Mouse (Mus musculus): Measurements from ENCODE around the gene Fam110a. TPM values are rescaled to one million over a fixed set of nuclear protein-coding genes. Genes with fewer than 3 reads are reported as not detected.

The Fam110a gene
- polyA plus RNA-seq (2015; fragmentation: Nextera tagmentation; extraction: Ambion mirVana): 48.1 and 52.1 TPM in 2 replicates

DNA sequence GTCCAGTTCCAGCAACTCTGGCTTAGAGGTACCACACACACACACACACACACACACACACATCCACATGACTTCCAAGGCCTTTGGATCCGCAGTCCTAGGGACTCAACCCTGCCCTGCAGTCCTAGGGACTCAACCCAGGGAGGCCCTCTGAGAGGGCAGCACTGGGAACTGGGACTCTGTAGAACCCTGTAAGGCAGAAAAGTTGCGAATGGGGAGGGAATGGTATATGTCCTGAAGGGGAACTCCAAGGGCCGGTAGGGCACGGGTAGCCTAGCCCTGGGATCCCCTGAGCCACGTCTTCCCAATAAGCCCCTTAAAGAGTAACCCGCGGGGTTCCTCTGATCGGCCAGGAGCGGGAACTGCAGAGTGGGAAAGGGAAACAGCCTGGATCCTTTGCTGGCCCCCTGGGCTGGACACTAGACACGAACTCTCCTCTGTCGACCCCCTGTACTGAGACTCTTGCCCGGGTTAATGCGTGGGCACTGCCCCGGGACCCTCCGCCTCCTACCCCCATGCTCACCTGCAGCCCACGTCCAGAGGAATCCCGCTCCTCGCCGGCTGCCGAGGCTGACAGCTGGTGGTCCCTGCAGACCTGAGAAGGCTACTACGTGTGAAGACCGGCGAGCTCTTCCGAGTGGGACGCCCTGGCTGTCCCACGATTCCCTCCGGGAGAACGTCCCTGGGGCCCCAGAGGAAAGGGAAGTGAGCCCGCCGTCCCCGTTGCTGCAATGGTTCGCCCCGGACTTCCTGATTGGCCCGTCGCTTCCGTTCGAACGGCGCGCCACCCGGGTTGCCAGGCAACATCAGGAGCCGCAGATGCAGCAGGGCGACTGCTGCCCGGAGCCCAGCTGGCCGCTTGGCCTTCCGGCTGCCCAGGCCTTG, at the start of gene Fam110a:
Fam110a (minus strand) TSS at position 750 of the 885 bp plus-strand sequence.
- H3K4me1 ChIP-seq (replicated peaks): peaks cover 36% of the 10 kb centered on the region
- peak within 1 kb of the TSS; percentile 85 for H3K9ac ChIP-seq
- peak; percentile 87 for ATAC-seq (ENCODE audit: low read depth)
- no peaks in the 10 kb centered on the region for H3K27me3 ChIP-seq
- peak within 1 kb of the TSS; percentile 87 for H3K4me2 ChIP-seq
- peak within 1 kb of the TSS; percentile 79 for H3K4me3 ChIP-seq
- WGBS: under 1% methylated on average over 46 of the region's 46 CpGs
- peak within 1 kb of the TSS; percentile 75 for H3K27ac ChIP-seq (replicated peaks)
- H3K36me3 ChIP-seq: no peaks in the 10 kb centered on the region
- no peaks in the 10 kb centered on the region for H3K9me3 ChIP-seq

DNA sequence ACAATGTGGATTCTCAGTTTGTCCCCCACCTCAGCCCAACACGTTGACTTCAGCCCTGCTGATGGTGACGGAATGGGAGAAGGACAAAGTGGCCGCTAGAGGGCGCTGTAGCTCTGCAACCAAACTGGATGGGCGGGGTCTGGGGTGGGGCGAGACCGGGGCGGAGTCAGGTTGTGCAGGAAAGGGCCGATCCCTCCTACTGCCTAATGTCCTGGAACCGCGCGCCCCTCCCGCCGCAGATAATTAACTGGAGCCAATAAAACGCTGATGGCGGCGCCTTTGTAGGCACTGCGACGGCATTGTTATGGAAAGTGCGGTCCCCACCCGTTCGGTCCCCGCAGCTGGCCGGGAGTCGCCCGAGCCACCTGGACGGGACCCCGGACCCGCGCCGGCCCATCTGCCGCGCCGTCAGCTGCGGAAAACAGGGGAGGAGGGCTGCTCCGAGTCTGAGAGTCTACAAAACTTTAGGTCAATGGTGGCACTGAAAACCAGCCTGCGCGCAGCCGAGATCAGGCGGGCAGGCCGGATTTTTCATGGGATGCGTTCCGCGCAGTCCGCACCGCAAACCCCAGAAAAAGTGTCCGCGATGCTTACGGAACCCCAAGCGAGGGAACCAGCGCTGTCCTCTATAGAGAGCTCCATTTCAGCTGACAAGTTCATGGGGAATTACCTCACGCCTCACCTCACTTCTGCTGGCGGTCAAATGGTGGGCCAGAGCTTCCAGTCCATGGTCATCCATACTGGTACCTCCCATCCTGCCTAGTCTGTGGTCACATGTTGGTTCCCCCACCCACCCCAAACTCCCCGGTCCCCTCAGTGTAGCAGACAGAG, 49.4 kb upstream of the Fam110a start:
- Histone ChIP-seq H3K9me3 (no peaks in the 10 kb centered on the region), H3K27ac (replicated peaks) (peak overlapping the region; percentile 92), H3K27me3 (peaks cover 22% of the 10 kb centered on the region), H3K36me3 (no peaks in the 10 kb centered on the region), H3K4me2 (peak overlapping the region; percentile 72), H3K4me3 (peak overlapping the region; percentile 51), H3K9ac (peak overlapping the region; percentile 78), H3K4me1 (replicated peaks) (peaks cover 32% of the 10 kb centered on the region)
- peak; percentile 94 for ATAC-seq (ENCODE audit: low read depth)
- WGBS: under 1% methylated on average over 54 of the region's 54 CpGs

DNA sequence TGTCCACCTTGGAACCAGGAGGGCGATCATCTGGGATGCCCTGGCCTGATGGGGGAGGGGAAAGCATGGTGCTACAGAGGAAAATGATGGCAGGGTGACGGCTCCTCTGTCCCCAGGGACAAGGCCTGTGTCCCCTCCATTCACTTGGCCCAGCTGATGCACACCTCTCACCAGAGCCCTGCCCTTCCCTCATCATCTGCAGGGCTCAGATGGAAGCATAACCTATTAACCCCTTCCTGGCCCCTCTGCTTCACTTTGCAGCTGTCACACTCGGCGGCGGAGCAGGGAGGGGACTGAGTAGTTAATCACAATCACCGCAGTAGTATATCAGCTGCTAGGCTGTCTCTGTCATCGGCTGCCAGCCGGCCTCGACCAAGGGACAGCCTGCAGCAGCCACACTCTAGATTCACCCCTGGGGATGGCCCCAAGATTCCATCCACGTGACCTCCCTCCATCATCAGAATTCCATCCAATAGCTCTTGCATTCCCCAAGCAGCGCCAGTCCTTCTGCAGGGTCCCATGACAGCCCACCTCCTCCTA, 44.9 kb upstream of the Fam110a start:
- ATAC-seq (ENCODE audit: low read depth): peak; percentile 45
- Histone ChIP-seq H3K27ac (replicated peaks) (peak overlapping the region; percentile 64), H3K4me3 (no peak overlapping the region), H3K27me3 (peaks cover 4% of the 10 kb centered on the region; the same call in 1 of the 2 replicates), H3K9ac (peak overlapping the region; percentile 55), H3K36me3 (no peaks in the 10 kb centered on the region), H3K4me2 (peak overlapping the region; percentile 20), H3K9me3 (no peaks in the 10 kb centered on the region), H3K4me1 (replicated peaks) (peaks cover 39% of the 10 kb centered on the region)
- 17% methylated on average over 11 of the region's 11 CpGs for WGBS

DNA sequence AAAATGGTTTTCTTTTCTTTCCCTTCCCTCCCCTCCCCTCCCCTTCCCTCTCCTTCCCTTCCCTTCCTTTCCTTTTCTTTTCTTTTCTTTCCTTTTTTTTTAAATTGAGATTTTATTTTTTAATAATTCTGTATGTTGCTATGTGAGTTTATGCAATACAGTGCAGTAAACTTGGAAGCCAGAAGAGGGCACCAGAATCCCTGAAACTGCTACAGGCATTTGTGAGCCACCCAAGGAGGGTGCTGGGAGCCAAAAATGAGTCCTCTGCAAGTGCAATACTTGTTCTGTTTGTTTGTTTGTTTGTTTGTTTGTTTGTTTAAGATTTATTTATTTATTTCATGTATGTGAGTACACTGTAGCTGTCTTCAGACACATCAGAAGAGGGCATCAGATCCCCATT, 42.0 kb upstream of the Fam110a start:
- no peak overlapping the region for H3K9ac ChIP-seq
- H3K9me3 ChIP-seq: no peaks in the 10 kb centered on the region
- ATAC-seq (ENCODE audit: low read depth): no peak
- H3K4me1 ChIP-seq (replicated peaks): peaks cover 30% of the 10 kb centered on the region
- no peaks in the 10 kb centered on the region for H3K27me3 ChIP-seq
- no peak overlapping the region for H3K27ac ChIP-seq (replicated peaks)
- H3K4me2 ChIP-seq: no peak overlapping the region
- H3K36me3 ChIP-seq: no peaks in the 10 kb centered on the region
- no peak overlapping the region for H3K4me3 ChIP-seq

DNA sequence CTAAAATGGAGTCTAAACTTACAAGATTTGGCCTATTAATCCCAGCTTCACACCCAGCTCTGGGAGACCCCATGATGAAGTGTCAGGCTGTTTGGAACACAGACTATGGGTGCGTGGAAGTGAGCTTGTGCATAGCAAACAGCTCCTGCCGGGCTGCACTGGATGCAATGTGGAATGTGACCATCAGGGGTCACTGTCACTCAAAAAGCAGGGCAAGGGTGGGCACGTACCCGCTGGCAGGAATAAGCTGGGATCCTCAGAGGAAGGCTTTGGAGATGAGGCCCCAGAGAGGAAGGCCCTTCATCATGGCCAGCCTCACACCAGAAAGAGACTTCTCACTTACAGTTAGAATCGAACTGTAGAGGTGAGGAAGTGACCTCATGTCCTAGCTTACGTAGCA, 40.2 kb upstream of the Fam110a start:
- no peak overlapping the region for H3K9ac ChIP-seq
- H3K27ac ChIP-seq (replicated peaks): no peak overlapping the region; the same call in 1 of the 2 replicates
- no peaks in the 10 kb centered on the region for H3K9me3 ChIP-seq
- no peak overlapping the region for H3K4me2 ChIP-seq
- no peaks in the 10 kb centered on the region for H3K36me3 ChIP-seq
- no peaks in the 10 kb centered on the region for H3K27me3 ChIP-seq
- peak; percentile 67; the same call in 1 of the 2 replicates for ATAC-seq (ENCODE audit: low read depth)
- no peak overlapping the region for H3K4me3 ChIP-seq
- peaks cover 18% of the 10 kb centered on the region for H3K4me1 ChIP-seq (replicated peaks)
- 25% methylated on average over 6 of the region's 6 CpGs for WGBS

DNA sequence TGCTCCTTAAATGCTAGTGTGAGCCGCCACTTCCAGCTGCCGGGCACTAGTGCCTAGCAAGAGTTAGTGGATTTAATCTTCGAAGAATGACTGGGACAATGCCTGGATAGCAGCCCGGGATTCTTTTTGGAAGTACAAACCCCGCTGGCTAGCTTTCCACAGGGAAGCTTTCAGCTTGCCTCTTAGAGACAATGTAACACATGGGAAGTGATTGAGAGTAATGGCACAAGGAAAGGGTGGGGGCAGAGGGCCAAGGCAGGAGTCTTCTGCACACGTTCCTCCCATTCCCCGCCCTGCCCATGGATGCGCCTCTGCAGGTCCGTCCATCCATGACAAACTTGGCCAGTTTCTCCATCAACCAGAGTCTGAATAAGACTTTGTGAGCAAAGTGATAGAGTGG, 36.6 kb upstream of the Fam110a start:
- Histone ChIP-seq H3K27me3 (no peaks in the 10 kb centered on the region), H3K4me2 (no peak overlapping the region), H3K9ac (no peak overlapping the region), H3K27ac (replicated peaks) (no peak overlapping the region), H3K36me3 (no peaks in the 10 kb centered on the region), H3K4me1 (replicated peaks) (peaks cover 10% of the 10 kb centered on the region; the same call in 1 of the 2 replicates), H3K9me3 (no peaks in the 10 kb centered on the region), H3K4me3 (no peak overlapping the region)
- WGBS: 67% methylated on average over 9 of the region's 9 CpGs
- ATAC-seq (ENCODE audit: low read depth): no peak

DNA sequence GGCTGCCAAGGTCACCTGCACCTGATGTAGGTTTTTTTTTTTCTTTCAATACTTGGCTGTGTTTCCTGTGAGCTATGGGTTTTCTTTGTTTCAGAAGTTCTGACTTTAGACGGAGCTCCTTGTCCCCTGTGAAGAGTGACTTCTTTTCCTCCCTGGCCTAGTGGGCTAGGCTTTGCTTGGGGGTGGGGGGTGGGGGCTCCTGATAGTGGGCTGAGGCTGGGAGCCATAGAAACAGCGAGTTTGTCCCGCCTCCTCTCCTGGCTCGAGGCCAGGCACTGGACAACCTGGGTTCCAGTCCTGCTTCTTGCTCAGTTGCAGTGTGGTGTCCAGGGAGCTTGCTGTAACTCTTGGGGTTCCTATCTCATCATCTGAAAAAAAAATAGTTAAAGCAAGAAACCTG, 36.0 kb upstream of the Fam110a start:
- no peak overlapping the region for H3K9ac ChIP-seq
- H3K4me1 ChIP-seq (replicated peaks): peaks cover 8% of the 10 kb centered on the region; the same call in 1 of the 2 replicates
- no peaks in the 10 kb centered on the region for H3K27me3 ChIP-seq
- H3K4me2 ChIP-seq: no peak overlapping the region
- WGBS: 40% methylated on average over 4 of the region's 4 CpGs
- H3K9me3 ChIP-seq: no peaks in the 10 kb centered on the region
- H3K36me3 ChIP-seq: no peaks in the 10 kb centered on the region
- H3K4me3 ChIP-seq: no peak overlapping the region
- H3K27ac ChIP-seq (replicated peaks): no peak overlapping the region
- no peak for ATAC-seq (ENCODE audit: low read depth)

DNA sequence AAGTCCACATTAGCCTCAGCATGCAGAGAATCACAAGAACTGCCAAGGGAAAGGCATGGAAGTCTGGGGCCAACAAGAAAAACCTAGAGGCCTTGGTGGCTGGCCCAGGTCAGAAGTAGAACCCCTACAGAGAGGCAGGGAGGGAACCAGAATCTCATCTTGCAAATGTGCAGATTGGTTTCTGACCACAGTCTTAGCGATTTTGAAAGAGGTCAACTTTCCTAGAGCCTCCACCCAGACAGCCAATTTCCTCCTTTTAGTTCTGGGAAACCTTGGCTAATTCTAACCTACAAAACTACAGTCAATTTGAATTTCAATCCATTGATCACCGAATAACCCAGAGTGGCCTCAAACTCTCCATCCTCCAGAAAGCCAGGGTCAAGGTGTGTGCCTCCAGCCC, 32.7 kb upstream of the Fam110a start:
- WGBS: 75% methylated on average over 2 of the region's 2 CpGs
- H3K36me3 ChIP-seq: no peaks in the 10 kb centered on the region

DNA sequence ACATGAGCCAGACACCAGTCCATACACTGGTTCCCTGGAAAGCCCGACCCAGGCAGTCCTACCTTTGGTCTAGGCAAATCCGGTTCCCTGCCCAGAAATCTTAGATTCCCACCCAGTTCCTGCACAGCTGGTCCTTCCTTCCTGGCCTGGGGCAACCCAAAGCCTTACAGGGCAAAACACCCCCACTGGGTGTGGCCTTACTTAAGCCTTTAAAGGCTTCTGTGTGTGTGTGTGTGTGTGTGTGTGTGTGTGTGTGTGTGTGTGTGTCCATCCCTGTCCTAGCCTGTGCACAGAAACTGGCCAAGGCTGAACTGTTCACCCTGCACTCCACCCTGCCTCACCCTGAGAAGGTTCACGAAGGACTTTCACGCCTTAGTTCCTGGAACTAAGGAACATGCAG, 32.2 kb upstream of the Fam110a start:
- Histone ChIP-seq H3K36me3 (no peaks in the 10 kb centered on the region), H3K4me1 (replicated peaks) (no peaks in the 10 kb centered on the region), H3K4me2 (no peak overlapping the region), H3K27me3 (no peaks in the 10 kb centered on the region), H3K9me3 (no peaks in the 10 kb centered on the region), H3K27ac (replicated peaks) (peak overlapping the region; percentile 49; the same call in 1 of the 2 replicates), H3K4me3 (no peak overlapping the region), H3K9ac (no peak overlapping the region)
- WGBS: 71% methylated on average over 4 of the region's 4 CpGs
- 0 out of 2 replicates have a peak, but pooled peaks have one; percentile 25 for ATAC-seq (ENCODE audit: low read depth)

More for the DNA sequence above, 32.7 kb upstream of the Fam110a start:
- Histone ChIP-seq H3K27me3 (no peaks in the 10 kb centered on the region), H3K9me3 (no peaks in the 10 kb centered on the region), H3K4me3 (no peak overlapping the region), H3K9ac (no peak overlapping the region), H3K4me2 (no peak overlapping the region), H3K27ac (replicated peaks) (no peak overlapping the region), H3K4me1 (replicated peaks) (no peaks in the 10 kb centered on the region)
- no peak for ATAC-seq (ENCODE audit: low read depth)

DNA sequence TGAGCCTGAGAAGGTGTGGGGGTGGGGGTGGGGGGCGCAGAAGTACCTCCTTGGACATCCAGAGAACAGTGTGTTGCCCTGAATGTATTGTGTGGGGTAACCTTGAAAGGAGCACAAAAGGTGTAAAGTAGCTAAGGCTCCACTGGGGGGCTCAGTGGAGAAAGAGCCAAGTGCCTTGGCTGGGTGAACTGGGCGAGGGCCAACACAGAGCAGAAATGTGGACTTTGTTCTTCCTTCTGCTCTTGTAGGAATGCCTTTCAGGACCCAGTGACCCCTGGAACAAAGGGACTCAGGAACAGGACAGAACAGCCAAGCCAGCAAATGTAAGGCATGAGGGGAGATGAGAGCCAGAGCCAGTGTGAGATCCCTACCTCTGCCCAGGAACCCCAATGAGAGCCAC, 31.7 kb upstream of the Fam110a start:
- ATAC-seq (ENCODE audit: low read depth): peak; percentile 20; the same call in 1 of the 2 replicates
- Histone ChIP-seq H3K27me3 (no peaks in the 10 kb centered on the region), H3K36me3 (no peaks in the 10 kb centered on the region), H3K4me2 (no peak overlapping the region), H3K4me1 (replicated peaks) (no peaks in the 10 kb centered on the region), H3K9ac (no peak overlapping the region), H3K4me3 (no peak overlapping the region), H3K27ac (replicated peaks) (peak overlapping the region; percentile 49; the same call in 1 of the 2 replicates), H3K9me3 (no peaks in the 10 kb centered on the region)
- 37% methylated on average over 2 of the region's 2 CpGs for WGBS

DNA sequence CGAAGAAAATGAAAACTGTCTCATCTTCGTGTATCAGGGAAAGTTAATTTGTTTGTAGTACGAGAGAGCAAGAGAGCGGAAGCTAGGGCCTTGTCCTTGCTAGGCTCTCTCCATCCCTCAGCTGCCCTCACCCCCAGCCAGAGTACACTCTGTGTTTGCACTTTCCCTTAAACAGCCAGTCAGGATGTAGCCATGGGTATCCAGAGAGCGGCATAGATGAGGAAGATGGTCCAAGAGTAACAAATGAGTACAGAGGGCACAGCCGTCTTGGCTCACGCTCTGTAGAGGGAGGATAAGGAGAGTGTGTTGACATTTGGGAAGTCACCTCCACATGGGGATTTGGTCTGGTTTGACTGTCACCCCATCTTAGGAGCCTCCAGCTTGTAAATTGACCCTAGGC, 30.6 kb upstream of the Fam110a start:
- Histone ChIP-seq H3K9ac (no peak overlapping the region), H3K4me2 (no peak overlapping the region), H3K4me1 (replicated peaks) (no peaks in the 10 kb centered on the region), H3K27ac (replicated peaks) (no peak overlapping the region), H3K27me3 (no peaks in the 10 kb centered on the region), H3K4me3 (no peak overlapping the region), H3K9me3 (no peaks in the 10 kb centered on the region), H3K36me3 (no peaks in the 10 kb centered on the region)
- 91% methylated on average over 7 of the region's 7 CpGs for WGBS
- ATAC-seq (ENCODE audit: low read depth): no peak

DNA sequence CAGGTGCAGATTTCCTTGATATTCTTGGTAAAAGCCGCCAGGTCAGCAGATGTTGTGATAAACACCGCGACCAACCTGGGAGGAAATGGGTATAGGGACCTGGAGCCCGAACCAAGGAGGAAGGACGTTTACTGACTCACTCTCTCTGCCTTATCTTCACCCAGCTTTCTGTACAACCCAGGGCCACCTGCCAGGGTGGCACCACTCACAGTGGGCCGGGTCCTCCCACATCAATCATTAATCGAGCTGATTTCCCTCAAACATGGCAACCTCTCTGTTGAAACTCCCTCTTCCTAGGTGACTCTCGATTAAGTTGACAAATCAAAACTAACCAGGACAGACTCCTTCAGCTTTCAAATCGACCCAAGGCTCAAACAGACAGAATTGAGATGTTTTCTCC, 30.2 kb upstream of the Fam110a start:
- 83% methylated on average over 9 of the region's 9 CpGs for WGBS
- no peaks in the 10 kb centered on the region for H3K4me1 ChIP-seq (replicated peaks)
- no peaks in the 10 kb centered on the region for H3K36me3 ChIP-seq
- H3K27me3 ChIP-seq: no peaks in the 10 kb centered on the region
- no peak overlapping the region for H3K4me2 ChIP-seq
- H3K4me3 ChIP-seq: no peak overlapping the region
- H3K27ac ChIP-seq (replicated peaks): no peak overlapping the region
- no peaks in the 10 kb centered on the region for H3K9me3 ChIP-seq
- ATAC-seq (ENCODE audit: low read depth): no peak
- H3K9ac ChIP-seq: no peak overlapping the region
